Mouse (Mus musculus): ENCODE results near the gene Sectm1a. TPM values are rescaled to one million over a fixed set of nuclear protein-coding genes. Genes with fewer than 3 reads are reported as not detected.
"Not testable (repeated sequence)": the region's sequence is repeated elsewhere in the genome, so short reads cannot be mapped to it uniquely, and the experiment has no call there.

The Sectm1a gene
- polyA plus RNA-seq, 1 experiment, result not detected

DNA sequence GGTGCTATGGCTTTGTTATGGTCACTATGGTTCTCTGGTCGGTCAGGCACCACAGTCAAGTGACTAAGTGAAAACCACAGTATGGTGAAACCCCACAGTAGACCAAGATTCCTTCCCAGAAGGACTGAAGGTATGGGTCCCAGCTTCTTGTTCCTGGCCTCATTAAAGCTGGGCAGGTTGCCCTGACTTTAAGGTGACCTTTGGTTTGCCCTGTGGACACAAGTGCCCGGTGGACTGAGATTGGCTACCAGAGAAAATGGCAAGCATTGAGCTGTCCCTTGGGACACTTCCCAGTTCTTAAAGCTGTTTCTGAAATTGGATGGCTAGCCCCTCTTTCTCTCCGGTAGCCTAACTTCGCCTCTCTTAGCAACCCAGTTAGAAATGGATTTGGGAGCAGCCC, 22.1 kb downstream of the Sectm1a start:
- no peaks in the 10 kb centered on the region for H3K36me3 ChIP-seq (ENCODE audit: control insufficient read depth)
- TF ChIP-seq GATA1 (IDR thresholded peaks at IDR 0.05; ENCODE audit: low read length) (no peak), TAL1 (IDR thresholded peaks at IDR 0.05; ENCODE audit: low read length) (no peak)
- no peaks in the 10 kb centered on the region for H3K27me3 ChIP-seq (ENCODE audit: control insufficient read depth)
- H3K4me1 ChIP-seq (ENCODE audit: control insufficient read depth), result no peaks in the 10 kb centered on the region
- no peaks in the 10 kb centered on the region for H3K9me3 ChIP-seq (ENCODE audit: control insufficient read depth, low read length)
- no peak overlapping the region for H3K4me3 ChIP-seq (replicated peaks)

DNA sequence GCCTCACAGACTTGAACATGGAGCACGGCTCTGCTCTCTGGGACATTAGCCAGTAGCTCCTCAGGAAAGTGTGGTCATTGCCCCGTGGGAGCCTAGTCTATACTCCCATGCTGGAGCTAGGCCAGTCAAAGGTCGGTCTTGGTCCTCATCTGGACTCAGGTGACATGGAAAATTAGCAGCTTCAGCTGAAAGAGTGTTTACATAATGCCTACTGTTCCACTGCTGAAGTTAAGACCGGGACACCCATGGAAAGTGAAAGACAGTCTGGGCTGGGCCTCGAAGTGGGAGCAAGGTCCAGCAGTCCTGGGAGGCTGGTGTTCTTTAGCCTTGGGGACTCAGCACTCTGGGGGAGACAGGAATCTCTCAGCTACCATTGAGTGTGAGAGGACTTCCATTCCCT, 22.9 kb downstream of the Sectm1a start:
- H3K36me3 ChIP-seq (ENCODE audit: control insufficient read depth), result no peaks in the 10 kb centered on the region
- H3K4me1 ChIP-seq (ENCODE audit: control insufficient read depth), result no peaks in the 10 kb centered on the region
- no peak for TF ChIP-seq TAL1 (IDR thresholded peaks at IDR 0.05; ENCODE audit: low read length)
- TF ChIP-seq GATA1 (IDR thresholded peaks at IDR 0.05; ENCODE audit: low read length), result no peak
- no peaks in the 10 kb centered on the region for H3K27me3 ChIP-seq (ENCODE audit: control insufficient read depth)
- no peaks in the 10 kb centered on the region for H3K9me3 ChIP-seq (ENCODE audit: control insufficient read depth, low read length)
- no peak overlapping the region for H3K4me3 ChIP-seq (replicated peaks)

DNA sequence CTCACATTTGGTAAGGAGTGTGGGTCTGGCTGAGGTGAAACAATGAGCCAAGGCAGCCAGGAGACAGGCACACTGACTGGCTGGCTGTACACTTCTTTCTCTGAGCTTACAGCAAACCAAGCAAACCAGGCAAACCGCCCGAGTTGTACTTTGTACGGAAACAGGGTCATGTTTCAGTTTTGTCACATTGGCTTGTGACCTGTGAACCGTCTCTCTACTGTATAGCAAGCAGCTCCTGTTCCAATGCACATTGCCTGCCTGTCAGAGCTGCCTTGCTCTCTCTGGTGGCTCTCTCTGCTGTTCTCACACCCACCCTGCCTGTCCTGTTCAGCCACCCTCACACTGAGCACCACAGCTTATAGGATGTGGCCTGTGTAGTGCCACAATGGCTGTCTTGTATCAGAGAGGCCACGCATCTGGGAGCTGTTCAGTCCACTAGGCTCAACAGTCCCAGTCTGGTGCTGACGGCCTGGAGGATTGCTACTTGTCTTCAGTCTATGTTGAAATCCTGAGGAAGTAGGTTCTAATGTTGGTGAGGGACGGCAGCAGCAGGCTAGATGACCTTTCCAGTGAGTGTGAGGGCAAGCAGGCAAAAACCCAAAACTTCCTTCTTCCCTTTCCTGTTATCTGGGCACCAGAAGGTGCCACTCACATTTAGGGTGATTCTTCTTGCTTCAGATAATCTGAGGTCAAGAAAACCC, 24.3 kb downstream of the Sectm1a start:
- Histone ChIP-seq H3K9me3 (ENCODE audit: control insufficient read depth, low read length) (no peaks in the 10 kb centered on the region), H3K27me3 (ENCODE audit: control insufficient read depth) (no peaks in the 10 kb centered on the region), H3K4me3 (replicated peaks) (no peak overlapping the region), H3K4me1 (ENCODE audit: control insufficient read depth) (no peaks in the 10 kb centered on the region), H3K36me3 (ENCODE audit: control insufficient read depth) (no peaks in the 10 kb centered on the region)
- TF ChIP-seq GATA1 (IDR thresholded peaks at IDR 0.05; ENCODE audit: low read length) (no peak), TAL1 (IDR thresholded peaks at IDR 0.05; ENCODE audit: low read length) (no peak)

DNA sequence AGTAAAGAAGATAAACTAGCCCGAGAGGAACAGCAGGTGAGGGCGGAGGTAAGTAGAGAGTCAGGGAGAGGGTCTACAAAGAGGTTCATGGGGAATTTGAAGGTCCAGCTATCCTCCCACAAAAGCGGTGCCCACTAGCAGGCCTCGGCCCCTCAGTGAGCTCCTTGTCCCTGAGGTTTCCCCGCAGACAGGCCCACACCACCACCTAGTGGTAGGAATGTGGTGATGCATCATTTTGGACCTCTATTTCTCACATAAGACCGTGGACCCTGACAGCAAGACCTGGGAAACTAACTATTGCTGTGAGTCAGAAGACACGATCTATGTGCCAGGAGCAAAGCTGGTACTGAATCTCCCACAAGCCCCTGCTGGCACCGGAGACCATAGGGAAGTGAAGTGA, 27.5 kb downstream of the Sectm1a start:
- H3K27me3 ChIP-seq (ENCODE audit: control insufficient read depth), result peaks cover 3% of the 10 kb centered on the region; the same call in 1 of the 2 replicates
- H3K9me3 ChIP-seq (ENCODE audit: control insufficient read depth, low read length), result no peaks in the 10 kb centered on the region
- H3K4me1 ChIP-seq (ENCODE audit: control insufficient read depth), result no peaks in the 10 kb centered on the region
- no peaks in the 10 kb centered on the region for H3K36me3 ChIP-seq (ENCODE audit: control insufficient read depth)
- H3K4me3 ChIP-seq (replicated peaks), result no peak overlapping the region
- TF ChIP-seq GATA1 (IDR thresholded peaks at IDR 0.05; ENCODE audit: low read length), result no peak
- TF ChIP-seq TAL1 (IDR thresholded peaks at IDR 0.05; ENCODE audit: low read length), result no peak

DNA sequence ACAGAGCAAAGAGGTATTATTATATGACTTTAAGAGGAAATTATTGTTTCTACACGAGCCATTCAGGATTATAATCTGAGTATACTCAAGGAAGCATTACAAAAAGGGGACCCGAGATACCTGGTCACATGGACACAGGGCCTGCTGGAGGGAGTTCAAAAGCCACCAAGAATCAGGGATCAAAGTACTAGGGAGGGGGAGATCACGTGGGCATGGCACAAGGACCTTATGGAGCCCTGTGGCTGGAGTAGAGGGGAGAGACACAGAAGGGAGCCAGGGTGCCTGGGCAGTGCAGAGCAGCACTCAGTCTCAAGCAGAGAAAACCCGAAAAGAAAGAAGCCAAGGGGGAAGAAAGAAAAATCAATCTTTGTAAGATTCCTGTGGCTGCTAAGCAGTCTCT, 28.6 kb downstream of the Sectm1a start:
- H3K27me3 ChIP-seq (ENCODE audit: control insufficient read depth), result peaks cover 3% of the 10 kb centered on the region; the same call in 1 of the 2 replicates
- no peaks in the 10 kb centered on the region for H3K9me3 ChIP-seq (ENCODE audit: control insufficient read depth, low read length)
- no peaks in the 10 kb centered on the region for H3K4me1 ChIP-seq (ENCODE audit: control insufficient read depth)
- no peak for TF ChIP-seq TAL1 (IDR thresholded peaks at IDR 0.05; ENCODE audit: low read length)
- TF ChIP-seq GATA1 (IDR thresholded peaks at IDR 0.05; ENCODE audit: low read length), result no peak
- no peaks in the 10 kb centered on the region for H3K36me3 ChIP-seq (ENCODE audit: control insufficient read depth)
- H3K4me3 ChIP-seq (replicated peaks), result no peak overlapping the region

DNA sequence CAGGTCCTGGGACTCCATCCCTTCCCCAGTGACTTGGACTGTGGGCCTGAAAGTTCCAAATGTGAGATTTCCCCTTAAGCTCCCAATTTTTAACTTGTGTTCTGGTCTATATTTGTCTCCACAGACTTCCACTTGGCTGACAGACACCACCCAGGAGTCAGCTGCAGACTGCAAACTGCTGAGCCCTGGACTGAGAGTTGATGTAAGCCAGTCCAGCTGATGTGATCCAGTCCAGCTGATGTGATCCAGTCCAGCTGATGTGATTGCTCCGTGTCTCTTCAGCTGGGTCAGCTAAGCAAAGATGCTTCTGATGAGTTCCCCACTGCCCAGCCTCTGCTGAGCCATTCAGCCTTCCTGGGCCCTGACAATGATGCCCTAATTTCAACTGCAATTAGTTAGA, 29.2 kb downstream of the Sectm1a start:
- H3K36me3 ChIP-seq (ENCODE audit: control insufficient read depth), result no peaks in the 10 kb centered on the region
- H3K9me3 ChIP-seq (ENCODE audit: control insufficient read depth, low read length), result no peaks in the 10 kb centered on the region
- H3K27me3 ChIP-seq (ENCODE audit: control insufficient read depth), result peaks cover 3% of the 10 kb centered on the region; the same call in 1 of the 2 replicates
- TF ChIP-seq GATA1 (IDR thresholded peaks at IDR 0.05; ENCODE audit: low read length) (no peak), TAL1 (IDR thresholded peaks at IDR 0.05; ENCODE audit: low read length) (no peak)
- H3K4me1 ChIP-seq (ENCODE audit: control insufficient read depth), result no peaks in the 10 kb centered on the region
- no peak overlapping the region for H3K4me3 ChIP-seq (replicated peaks)

DNA sequence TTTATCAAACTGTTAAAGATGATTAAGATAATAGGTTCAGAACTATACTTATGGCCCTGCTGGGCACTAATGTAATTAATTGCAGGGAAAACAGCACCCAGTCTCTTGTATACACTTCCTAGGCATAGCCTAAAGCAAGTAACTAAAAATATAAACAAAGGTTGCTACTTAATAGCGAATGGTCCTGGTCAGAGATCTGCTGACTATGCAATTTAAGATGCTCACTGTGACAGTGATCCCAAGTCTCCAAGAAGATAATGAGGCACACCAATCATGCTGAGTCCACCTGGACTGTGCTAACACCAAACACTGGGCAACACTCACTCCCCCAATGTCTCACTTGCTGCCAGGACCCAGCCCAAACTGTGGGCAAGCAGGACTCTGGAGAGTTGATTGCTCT, 31.2 kb downstream of the Sectm1a start:
- Histone ChIP-seq H3K4me1 (ENCODE audit: control insufficient read depth) (no peaks in the 10 kb centered on the region), H3K4me3 (replicated peaks) (no peak overlapping the region), H3K27me3 (ENCODE audit: control insufficient read depth) (peaks cover 3% of the 10 kb centered on the region; the same call in 1 of the 2 replicates), H3K9me3 (ENCODE audit: control insufficient read depth, low read length) (no peaks in the 10 kb centered on the region), H3K36me3 (ENCODE audit: control insufficient read depth) (no peaks in the 10 kb centered on the region)
- TF ChIP-seq TAL1 (IDR thresholded peaks at IDR 0.05; ENCODE audit: low read length) (no peak), GATA1 (IDR thresholded peaks at IDR 0.05; ENCODE audit: low read length) (no peak)

DNA sequence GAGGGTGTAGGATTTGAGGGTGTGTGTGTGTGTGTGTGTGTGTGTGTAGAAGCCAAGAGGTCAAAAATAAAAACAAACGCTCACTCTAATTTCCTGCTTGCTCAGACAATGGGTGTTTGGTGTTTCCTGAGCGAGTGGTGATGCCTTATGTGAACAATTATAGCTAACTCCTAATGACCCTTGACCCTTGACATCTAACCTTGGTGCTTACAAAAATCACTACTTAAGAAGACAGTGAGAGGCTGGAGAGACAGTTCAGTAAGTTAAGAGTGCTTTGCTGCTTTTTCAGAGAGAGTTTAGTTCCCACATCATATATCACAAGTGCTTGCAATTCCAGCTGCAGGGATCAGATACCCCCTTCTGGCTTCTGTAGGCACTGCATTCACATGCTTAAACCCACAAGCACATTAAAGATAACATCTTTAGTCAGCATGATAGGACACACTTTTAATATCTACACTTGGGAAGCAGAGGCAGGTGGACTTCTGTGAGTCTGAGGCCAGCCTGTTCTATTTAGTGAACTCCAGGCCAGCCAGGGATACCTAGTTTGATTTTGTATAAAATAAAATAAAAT, 33.1 kb downstream of the Sectm1a start:
- Histone ChIP-seq H3K9me3 (ENCODE audit: control insufficient read depth, low read length) (no peaks in the 10 kb centered on the region), H3K27me3 (ENCODE audit: control insufficient read depth) (peaks cover 3% of the 10 kb centered on the region; the same call in 1 of the 2 replicates), H3K4me3 (replicated peaks) (no peak overlapping the region), H3K36me3 (ENCODE audit: control insufficient read depth) (no peaks in the 10 kb centered on the region), H3K4me1 (ENCODE audit: control insufficient read depth) (no peaks in the 10 kb centered on the region)
- no peak for TF ChIP-seq TAL1 (IDR thresholded peaks at IDR 0.05; ENCODE audit: low read length)
- no peak for TF ChIP-seq GATA1 (IDR thresholded peaks at IDR 0.05; ENCODE audit: low read length)

DNA sequence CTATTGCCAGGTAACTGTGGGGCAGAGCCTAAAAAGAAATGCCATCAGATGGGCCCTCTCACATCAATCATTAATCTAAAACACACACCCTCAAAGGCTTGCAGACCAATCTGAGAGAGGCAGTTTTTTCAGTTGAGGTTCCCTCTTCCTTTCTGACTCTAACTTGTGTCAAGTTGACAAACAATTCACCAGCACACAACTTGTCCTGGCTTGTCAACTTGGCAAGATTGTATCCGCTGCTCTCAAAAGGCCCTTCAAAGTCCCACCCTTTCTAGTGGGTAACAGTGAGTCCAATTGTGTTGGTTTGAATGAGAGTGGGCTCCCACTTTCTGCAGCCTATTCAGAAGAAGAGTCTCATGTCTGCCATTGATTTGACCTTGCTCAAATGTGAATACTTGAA, 35.7 kb downstream of the Sectm1a start:
- H3K9me3 ChIP-seq (ENCODE audit: control insufficient read depth, low read length), result no peaks in the 10 kb centered on the region
- peaks cover 3% of the 10 kb centered on the region; the same call in 1 of the 2 replicates for H3K27me3 ChIP-seq (ENCODE audit: control insufficient read depth)
- H3K4me3 ChIP-seq (replicated peaks), result no peak overlapping the region
- no peaks in the 10 kb centered on the region for H3K36me3 ChIP-seq (ENCODE audit: control insufficient read depth)
- 0 out of 2 replicates have a peak, but pooled peaks cover 2% of the 10 kb centered on the region for H3K4me1 ChIP-seq (ENCODE audit: control insufficient read depth)
- TF ChIP-seq GATA1 (IDR thresholded peaks at IDR 0.05; ENCODE audit: low read length) (no peak), TAL1 (IDR thresholded peaks at IDR 0.05; ENCODE audit: low read length) (no peak)

DNA sequence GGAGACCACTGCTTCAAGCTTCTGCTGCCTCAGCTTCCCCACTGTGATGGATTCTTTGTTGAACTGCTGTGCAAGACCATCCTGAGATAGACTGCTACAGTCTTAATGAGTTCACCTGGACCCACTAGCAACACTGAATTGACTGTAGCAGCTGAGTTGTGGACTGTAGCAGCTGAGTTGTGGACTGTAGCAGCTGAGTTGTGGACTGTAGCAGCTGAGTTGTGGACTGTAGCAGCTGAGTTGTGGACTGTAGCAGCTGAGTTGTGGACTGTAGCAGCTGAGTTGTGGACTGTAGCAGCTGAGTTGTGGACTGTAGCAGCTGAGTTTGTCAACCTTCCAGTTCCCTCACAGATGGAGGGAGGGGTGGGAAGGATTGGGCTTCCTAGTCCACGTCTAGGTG, 38.0 kb downstream of the Sectm1a start:
- not testable (repeated sequence) for H3K4me1 ChIP-seq (ENCODE audit: control insufficient read depth); H3K27me3 ChIP-seq (ENCODE audit: control insufficient read depth)

More for the DNA sequence above, 38.0 kb downstream of the Sectm1a start:
- H3K4me3 ChIP-seq (replicated peaks); H3K36me3 ChIP-seq (ENCODE audit: control insufficient read depth); H3K9me3 ChIP-seq (ENCODE audit: control insufficient read depth, low read length): not testable (repeated sequence)

All from erythroblast, embryonic 14.5 days (primary cell).